Mouse (Mus musculus) left cerebral cortex, postnatal 25 days (tissue): ENCODE data around the gene Cckbr. TPM values are rescaled to one million over a fixed set of nuclear protein-coding genes. Genes with fewer than 3 reads are reported as not detected.
A peak's percentile ranks its signal among the peaks of the same experiment; 100 is the strongest.

Experiments used
- DNase-seq, 2 experiments: peaks; one replicate each; pipeline ENCODE4 v3.0.0; 2022; ENCODE audit warnings: low spot score in 2 of 2, mixed read lengths in 1 of 2
- intact Hi-C: fragments of 180-260 bp; cut with DNase I; formaldehyde crosslinking; loops from one replicate; pipeline ENCODE4 v1.15.1; 2025
- total RNA-seq, 2 experiments: library from RNA; stranded (reverse); gene quantifications; 2 replicates each; pipeline ENCODE4 v1.2.3; 2021

The Cckbr gene
- total RNA-seq: 10 to 100 TPM; 56.0 to 66.5 TPM

DNA sequence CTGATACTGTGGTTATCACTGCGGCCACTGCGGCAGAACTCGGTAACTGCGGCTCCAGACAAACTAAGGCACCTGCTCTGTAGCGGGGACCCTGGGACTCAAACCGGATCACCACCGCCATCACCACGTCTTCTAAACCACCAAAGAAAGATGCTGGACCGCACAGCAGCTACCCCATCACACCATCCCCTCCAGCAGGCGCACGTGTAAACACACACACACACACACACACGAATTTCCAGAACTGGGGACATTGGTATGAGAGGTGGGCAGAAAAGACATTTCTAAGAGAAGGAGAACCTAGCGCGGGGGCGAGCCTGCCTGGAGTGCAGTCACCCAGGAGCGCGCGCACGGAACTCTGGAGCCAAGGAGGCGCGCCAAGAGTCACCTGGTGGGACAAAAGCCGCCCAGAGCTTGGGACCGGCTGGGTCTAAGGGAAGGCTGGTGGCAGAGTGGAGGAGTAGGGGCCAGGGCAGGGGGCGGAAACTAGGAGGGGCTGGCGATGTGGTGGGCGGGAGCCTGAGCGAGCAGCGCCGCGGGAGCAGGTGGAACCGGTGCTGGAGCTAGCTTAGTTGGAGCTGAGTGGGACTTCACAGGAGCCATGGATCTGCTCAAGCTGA lies at the start of gene Cckbr:
TSS of gene Cckbr (plus strand) at position 308 of the 620 bp plus-strand sequence.
- intact Hi-C loops: loop anchor here (5.0 kb wide), 1 partner anchor 42 kb away; no protein-coding TSS in a partner anchor
- peak; percentile 57 to 77 for DNase-seq

DNA sequence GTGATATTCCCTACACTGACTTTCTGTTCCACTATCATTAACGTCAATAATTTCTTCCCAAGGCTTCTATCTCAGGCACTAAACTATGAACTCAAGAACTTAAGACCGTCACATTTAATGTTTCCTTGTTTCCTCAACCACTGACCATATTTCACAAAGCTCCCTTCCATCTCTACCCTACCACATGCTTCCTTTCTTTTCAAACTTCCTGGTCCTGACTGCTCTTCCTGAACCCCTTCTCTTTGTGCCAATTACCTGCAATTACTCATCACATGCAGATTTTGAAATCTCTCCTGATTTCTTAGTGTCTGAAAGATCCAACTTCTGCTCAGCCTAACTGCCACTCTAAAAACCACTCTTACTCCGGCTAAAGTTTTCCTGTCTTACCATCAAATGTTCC lies 45.2 kb upstream of the Cckbr start:
- DNase-seq: no peak
- intact Hi-C loops: no loop called here

DNA sequence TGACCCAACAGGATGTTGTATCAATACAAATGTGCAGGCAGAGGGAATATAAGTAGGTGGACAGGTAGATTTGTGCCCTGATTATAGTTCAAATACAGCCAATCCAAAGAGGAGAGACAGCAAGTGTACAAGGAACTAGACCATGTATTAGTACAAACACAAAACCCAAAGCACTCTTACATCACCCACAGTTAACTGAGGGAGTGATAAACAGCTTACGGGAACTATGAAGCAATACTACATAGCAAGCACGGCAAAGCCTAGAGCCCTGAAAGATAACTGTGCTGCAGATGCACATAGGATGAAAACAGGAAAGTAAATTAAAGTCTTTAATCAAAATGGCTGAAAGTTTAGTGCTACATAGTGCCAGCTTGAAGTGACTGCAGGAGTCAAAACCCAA lies 37.8 kb upstream of the Cckbr start:
- DNase-seq: no peak
- intact Hi-C loops: no loop called here

DNA sequence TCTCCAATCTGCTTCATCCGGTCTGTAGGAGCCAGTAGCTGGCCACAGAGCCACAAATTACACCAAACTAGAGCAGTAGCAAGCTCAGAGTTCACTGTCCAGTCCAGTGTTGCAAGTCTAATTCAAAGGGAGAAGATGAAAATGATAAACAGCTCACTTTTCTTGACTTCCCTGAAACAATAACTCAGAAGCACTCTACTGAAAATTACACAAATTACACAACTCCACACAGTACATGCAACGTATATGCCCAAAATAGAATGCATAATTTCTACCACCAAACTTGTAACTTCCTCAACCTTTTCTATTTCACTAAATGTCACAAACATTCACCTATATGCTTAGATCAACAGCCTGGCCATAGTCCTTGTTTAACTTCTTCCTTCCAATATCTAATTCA lies 35.3 kb upstream of the Cckbr start:
- intact Hi-C loops: no loop called here
- no peak for DNase-seq

DNA sequence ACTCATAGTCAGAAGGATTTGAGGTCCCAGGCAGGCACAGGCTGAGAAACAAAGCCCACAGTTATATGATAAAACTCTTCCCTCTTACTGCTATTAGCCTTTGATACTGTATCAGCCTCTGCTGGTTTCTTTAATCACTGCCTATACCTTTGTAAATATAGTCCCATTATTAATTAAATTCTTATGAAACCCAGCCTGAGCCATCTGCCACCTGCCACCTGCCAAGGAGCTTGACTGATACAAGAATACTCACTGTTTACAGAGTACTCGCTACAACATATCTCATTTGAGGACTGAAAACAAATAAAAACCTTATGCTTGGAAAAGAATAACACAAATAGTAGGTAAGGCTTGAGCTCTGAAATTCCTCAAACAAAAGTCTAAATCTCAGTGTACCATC lies 30.9 kb upstream of the Cckbr start:
- no peak for DNase-seq
- intact Hi-C loops: no loop called here

DNA sequence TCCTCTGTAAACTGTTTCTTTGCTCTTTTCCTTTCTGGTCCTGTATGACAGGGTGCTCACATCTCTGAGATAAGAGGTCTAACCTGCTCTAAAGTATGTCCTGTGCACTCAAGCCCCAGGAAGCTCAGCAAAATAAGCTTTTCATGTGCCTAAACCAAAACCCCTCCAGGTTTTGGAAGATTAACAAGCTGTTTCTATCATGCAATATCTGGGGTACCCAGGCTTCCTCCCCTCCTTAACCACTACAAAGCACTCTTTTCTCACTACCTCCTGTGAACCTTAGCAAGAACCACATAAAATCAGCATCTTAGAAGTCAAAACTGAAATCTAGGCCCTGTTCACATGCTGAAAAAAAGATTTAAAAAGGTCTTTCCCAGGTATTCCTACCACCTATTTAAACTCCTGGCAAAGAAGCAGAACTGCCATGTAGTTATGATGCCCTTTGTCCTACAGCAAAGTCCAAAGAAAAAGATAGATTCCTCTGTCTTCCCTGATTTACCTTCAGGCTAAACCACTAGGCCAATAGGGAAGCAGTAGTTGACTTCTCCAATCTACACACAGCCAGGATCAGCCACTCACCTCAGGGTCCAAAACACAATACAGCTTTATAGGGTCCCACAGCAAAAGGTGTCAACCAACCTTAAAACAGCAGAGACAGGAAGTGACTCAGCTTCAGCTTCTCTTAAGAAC lies 30.3 kb upstream of the Cckbr start:
- no peak for DNase-seq
- intact Hi-C loops: no loop called here

DNA sequence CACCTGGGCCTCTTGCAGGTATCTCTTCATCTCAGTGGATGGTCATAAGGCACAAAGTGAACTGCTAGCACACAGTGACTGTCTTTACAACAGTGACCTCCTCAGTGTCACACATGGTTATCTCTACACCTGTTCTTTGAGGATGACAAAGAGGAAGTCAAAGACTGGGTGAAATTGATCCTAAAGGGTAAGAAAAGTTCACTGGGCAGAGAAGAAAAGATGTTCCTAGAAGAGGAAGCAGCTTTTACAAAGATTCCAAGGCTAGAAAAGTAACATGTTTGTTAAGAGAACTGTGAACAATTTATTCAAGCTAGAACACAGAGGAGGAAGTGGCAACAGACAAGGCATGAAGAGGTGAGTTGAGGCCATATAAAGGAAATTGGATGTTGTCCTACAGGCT lies 29.4 kb upstream of the Cckbr start:
- DNase-seq: no peak
- intact Hi-C loops: no loop called here

DNA sequence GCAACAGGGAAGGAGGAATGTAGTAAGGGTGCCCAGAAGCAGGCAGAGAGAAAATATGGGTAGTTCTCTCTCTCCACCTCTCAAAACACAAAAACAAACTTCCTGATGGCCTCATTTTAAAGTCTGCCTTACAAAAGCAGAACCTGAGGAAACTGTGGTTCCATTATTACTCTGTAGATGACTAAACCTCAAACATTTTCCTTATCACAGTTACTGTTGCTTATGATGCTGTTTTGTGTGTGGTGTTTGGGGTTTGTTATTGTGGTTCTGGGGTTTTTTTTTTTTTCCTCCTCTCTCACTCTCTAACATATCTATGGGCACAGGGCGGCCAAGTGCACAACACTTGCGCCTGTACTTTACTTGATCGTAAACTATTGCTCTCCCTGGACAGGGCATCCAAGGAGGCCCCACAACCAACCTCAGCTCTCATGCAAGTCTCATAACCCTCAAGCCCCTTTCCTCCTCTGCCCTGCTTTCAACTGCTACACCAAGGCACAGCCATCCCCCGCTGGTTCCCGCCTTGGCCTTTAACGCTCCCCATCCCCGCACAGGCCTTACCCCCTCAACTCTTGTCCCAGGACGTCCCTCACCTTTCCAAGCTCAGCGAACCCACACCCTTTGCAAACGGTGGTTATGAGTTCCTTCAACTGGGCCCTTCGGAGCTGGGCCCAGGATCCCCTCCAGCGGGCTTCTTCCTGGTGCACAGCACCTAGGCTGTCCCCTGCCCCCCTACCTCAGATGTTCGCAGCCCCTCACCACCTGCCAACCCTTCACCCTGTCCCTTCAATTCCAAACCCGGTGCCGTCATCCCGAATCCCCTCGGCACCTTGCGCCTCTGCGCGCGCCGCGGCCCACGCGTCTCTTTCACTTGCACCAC lies 26.2 kb upstream of the Cckbr start:
- DNase-seq: peak in 1 of 2 experiments; percentile 13
- intact Hi-C loops: no loop called here

DNA sequence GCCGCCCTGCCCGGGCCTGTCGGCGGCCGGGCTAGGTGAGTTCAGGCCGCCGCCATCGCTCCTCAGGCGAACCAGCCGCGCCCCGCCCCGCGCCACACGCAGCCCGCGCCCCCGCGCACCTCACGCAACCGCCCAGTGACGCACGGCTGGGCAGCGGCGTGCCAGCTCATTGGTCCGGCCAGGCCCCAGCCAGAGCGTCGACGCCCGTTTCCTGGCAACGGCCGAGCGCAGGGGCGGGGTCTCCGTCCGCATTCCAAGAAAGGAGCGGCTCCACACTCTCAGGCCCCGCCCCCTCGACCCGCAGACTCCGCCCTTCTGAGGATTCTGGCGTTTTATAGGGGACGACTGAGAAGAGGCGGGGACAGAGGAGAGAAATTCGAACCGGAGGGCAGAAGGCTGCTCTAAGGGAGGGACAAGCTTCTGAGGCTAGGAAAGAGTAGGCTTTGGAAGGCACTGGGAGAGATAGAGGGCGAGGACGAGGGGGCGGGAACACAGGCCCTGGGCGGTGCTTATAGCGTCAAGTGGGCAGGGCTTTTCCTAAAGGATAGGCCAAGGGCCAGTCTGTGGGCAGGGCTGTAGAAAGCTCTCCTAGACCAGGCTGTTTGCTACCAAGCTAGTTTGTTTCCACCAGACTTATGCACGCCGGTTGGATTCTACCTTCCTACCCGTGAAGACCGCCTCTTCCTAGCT lies 25.5 kb upstream of the Cckbr start, which contains the start of gene Fam160a2:
TSS of gene Fam160a2 (minus strand) at position 120 of the 690 bp plus-strand sequence.
- intact Hi-C loops: loop anchor here (5.0 kb wide), 1 partner anchor 232 kb away; the partner anchor contains the start of gene Trim3
- peak; percentile 99 to 100 for DNase-seq

DNA sequence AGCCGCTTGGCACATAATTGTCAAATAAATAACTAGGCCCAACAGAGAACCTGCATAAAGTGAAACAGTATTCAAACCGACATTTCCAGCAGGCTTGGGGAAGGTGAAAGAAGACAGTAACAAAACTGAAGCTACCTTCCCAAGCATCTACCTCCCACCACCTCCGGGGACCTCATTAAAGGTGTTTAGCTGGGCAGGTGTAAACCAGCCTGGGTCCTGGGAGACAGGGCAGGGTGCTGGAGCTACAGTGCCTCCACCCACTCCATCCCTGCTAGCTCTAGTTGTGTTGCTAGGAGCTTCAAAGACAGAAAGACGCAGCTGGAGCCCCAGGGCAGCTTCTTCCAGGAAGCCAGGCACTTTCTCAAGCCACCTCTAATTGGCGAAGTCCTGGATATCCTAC lies 21.3 kb upstream of the Cckbr start, which contains the start of gene Cnga4:
TSS of gene Cnga4 (plus strand) at position 301 of the 400 bp plus-strand sequence.
- no peak for DNase-seq
- intact Hi-C loops: loop anchor here (5.0 kb wide), 1 partner anchor 228 kb away; the partner anchor contains the start of gene Trim3

DNA sequence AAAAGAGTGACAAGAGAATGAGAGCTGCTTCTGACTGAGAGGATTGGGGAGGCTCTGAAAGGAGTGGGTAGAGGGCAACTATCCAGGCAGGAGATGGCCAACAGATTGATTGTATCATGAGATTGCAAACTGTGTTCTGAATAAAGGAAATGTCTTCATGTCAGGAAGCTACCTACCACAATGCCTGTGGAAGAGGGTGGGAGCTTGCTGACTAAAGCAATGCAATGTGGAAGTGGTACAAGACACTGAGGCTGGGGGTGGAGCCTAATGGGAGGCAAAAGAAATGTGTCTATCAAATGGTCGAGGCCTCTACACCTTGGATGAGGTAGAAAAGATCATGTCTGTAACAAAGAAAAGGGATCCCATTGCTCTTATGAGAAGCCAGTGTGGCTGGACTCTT lies 19.2 kb upstream of the Cckbr start:
- intact Hi-C loops: no loop called here
- DNase-seq: no peak

DNA sequence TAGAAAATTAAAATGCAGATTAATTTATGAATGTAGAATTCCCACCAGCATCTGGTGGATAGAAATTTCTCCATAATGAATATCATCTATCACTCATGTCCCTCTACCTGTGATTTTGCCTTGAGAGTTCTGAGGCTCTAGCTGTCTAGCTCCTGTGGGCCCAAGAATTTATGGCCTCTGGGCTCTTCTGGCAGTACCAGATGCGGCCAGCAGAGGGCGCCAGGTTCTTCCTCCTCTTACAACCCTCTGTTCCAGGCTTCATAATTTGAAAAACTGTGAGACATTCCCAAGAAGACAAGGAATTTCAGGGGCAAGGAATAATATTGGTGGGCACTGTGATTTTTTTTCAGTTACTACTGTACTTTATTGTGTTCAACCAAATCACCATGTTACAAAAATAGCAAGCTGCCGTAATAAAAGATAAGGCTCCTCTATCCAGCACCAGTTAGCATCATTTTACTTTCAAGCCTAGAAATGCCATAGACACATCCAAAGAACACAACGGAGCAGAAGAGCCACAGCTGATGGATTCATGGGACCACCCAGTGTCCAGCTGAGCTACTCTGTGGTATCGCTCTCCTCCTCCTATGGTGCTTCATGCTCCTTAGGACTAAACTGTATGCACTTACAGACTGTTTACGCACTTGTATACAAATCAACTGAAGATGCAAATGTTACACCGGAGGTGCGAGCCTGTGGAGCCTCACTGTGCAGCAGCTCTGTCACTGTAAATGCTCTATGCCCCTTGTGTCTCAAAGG lies 13.5 kb upstream of the Cckbr start:
- intact Hi-C loops: loop anchor here (2.0 kb wide), 2 partner anchors 63 to 103 kb away; no protein-coding TSS in a partner anchor
- DNase-seq: peak; percentile 88 to 91

DNA sequence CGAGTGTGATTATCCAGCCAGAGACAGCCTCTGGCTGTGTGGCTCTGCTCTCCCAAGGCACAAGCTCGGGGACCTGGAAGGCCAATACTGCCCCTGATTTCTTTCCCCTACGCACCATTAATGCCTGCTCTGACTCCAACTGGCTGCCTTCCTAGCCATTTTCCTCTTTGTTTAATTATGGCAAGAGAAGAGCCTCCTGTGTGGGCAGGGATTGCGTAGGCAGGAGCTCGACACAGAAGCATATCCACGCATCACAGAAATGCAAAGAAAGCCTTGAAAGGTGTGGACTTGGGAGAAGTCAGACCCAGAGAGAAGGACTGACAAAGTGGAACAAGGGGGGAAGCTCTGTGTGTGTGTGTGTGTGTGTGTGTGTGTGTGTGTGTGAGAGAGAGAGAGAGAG lies 11.1 kb upstream of the Cckbr start:
- peak; percentile 41 to 85 for DNase-seq
- intact Hi-C loops: no loop called here

DNA sequence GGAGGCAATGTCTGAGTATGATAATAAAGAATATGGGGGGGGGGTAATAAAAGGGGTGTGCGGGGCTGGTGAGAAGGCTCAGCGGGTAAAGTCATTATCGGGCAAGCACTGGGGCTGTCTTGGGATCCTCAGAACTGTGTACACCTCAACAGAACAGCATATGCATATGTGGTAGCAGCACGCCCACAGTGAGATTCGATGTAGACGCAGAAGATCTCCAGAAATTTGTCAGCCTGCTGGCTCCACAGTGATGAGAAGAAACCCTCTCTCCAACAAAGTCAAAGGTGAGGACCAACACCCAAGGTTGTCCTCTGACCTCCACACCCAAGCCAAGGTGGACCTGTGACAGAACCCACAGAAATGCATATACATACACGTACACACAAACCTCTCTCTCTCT lies 9.0 kb upstream of the Cckbr start:
- DNase-seq: peak in 1 of 2 experiments; percentile 63
- intact Hi-C loops: no loop called here

DNA sequence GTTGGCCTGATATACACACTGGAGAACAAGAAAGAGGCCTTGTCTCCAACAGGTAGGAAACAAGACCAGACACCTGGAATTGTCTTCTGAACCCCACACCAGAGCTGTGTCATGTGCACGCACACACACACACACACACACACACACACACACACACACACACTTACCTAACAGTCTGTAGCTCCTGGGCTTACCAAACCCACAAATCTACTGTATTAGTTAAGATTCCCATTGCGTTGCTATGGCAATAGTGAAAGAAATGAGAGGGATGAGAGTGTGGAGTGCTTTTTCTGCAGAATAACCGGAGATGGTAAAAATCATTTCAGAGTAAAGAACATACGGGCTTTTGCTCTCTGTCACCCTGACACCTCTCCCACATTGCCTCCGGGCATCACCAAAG lies 7.4 kb upstream of the Cckbr start:
- DNase-seq: peak in 1 of 2 experiments; percentile 29
- intact Hi-C loops: no loop called here

DNA sequence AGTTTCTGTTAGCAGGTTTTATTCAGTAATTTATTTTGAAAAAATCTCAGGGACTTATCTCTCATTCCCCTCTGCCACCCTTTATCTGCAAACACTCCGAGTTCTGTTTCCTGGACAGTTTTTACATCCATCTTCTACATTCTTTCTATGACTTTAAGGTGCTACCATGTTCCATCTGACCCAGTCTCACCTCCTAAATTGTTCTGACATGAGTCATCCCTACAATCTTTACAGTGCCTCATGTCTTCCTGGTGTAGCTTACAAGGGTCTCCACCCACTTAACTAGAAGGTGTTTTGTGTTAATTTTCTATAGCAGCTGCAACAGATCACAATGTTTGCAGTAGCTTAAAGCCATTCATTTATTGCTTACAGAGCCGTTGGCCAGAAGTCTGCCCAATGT lies 4.6 kb upstream of the Cckbr start:
- DNase-seq: no peak
- intact Hi-C loops: no loop called here

DNA sequence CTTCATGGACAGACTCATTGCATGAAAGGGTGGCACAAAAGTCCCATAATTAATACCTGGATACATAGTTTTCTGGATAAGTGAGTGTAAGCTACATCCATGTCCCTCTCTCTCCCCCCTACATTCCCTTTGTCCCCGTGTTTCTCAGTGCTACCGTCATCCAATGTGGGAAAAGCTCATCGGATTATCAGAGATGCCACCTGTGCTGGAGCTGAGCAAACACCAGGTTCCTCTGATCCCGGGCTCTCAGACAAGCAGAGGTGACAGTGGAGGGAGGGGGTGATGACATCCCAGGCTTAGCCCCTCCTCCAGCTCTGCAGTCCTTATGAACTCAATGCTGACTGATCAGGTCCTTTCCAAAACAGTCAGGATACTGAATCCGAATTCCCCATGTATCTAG lies 1.2 kb upstream of the Cckbr start:
- intact Hi-C loops: no loop called here
- DNase-seq: no peak

DNA sequence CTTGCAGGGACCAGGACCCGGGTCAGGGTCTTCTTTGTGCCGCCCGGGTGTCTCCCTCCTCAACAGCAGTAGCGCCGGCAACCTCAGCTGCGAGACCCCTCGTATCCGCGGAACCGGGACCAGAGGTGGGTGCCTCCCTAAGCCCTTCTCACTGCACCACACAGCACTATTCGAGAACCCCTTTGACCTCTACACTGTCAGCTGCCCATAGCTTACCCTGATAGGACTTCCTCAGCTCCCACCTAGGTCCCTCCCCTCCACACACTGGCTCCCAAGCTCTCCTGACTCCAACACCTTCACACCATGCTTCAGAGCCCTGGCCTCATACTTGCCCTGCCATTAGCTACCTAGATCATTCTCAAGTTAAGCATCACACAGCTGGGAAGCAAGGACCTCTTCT lies 520 bp downstream of the Cckbr start:
- DNase-seq: no peak
- intact Hi-C loops: loop anchor here (5.0 kb wide), 1 partner anchor 41 kb away; no protein-coding TSS in a partner anchor

DNA sequence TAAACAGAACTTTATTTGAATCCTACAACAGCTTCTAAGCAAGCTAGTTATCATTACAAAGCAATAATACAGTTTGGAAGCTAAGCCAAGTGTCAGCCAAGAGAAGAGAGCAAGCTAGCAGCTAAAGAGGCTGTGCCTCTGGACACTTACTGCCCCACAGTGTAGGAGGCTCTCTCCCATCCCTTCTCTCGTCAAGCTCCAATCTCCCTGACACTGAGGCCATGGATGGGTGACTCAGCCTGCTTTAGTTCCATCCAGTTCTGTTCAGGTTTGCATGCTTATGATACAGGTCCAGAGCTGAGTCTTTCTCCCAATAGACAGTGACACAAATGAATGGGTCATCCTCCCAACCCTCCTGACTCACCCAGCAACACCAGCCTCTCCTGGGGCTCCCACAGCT lies 6.5 kb downstream of the Cckbr start:
- DNase-seq: no peak
- intact Hi-C loops: no loop called here
